Mouse (Mus musculus): ENCODE data around the gene Tmem258. TPM values are rescaled to one million over a fixed set of nuclear protein-coding genes. Genes with fewer than 3 reads are reported as not detected.

Gene Tmem258
- polyA plus RNA-seq, 1 experiment from 2014 or later = 379 TPM

GRCm38 (mm10) chr19:10173844-10174539 is 29.8 kb upstream of the Tmem258 start:
- Histone ChIP-seq H3K27me3 (replicated peaks; ENCODE audit: low read depth, poor library complexity, severe bottlenecking) (no peaks in the 10 kb centered on the region), H3K4me1 (peaks cover 6% of the 10 kb centered on the region), H3K27ac (replicated peaks) (no peak overlapping the region), H3K4me3 (no peak overlapping the region), H3K36me3 (replicated peaks) (no peaks in the 10 kb centered on the region), H3K9me3 (no peaks in the 10 kb centered on the region)
- 87% methylated on average over 7 of the region's 7 CpGs for WGBS
- DNase-seq (ENCODE audit: low spot score) = no peak

- 84% methylated on average over 4 of the region's 4 CpGs for WGBS
- peaks cover 6% of the 10 kb centered on the region for H3K4me1 ChIP-seq
- DNase-seq (ENCODE audit: low spot score) = no peak
Observed at GRCm38 (mm10) chr19:10174956-10175355, 28.9 kb upstream of the Tmem258 start.

GRCm38 (mm10) chr19:10176477-10176876 is 27.3 kb upstream of the Tmem258 start:
- no peaks in the 10 kb centered on the region for H3K9me3 ChIP-seq
- no peaks in the 10 kb centered on the region for H3K36me3 ChIP-seq (replicated peaks)
- no peaks in the 10 kb centered on the region for H3K27me3 ChIP-seq (replicated peaks; ENCODE audit: low read depth, poor library complexity, severe bottlenecking)
- DNase-seq (ENCODE audit: low spot score) = no peak
- H3K4me1 ChIP-seq = peaks cover 6% of the 10 kb centered on the region
- H3K4me3 ChIP-seq = no peak overlapping the region
- no peak overlapping the region for H3K27ac ChIP-seq (replicated peaks)
- 66% methylated on average over 1 of the region's 1 CpGs for WGBS

More at GRCm38 (mm10) chr19:10174956-10175355, 28.9 kb upstream of the Tmem258 start:
- Histone ChIP-seq H3K9me3 (no peaks in the 10 kb centered on the region), H3K36me3 (replicated peaks) (no peaks in the 10 kb centered on the region), H3K4me3 (no peak overlapping the region), H3K27ac (replicated peaks) (no peak overlapping the region), H3K27me3 (replicated peaks; ENCODE audit: low read depth, poor library complexity, severe bottlenecking) (no peaks in the 10 kb centered on the region)

- H3K27me3 ChIP-seq (replicated peaks; ENCODE audit: low read depth, poor library complexity, severe bottlenecking) = no peaks in the 10 kb centered on the region
- H3K36me3 ChIP-seq (replicated peaks) = no peaks in the 10 kb centered on the region
- no peak for DNase-seq (ENCODE audit: low spot score)
- H3K9me3 ChIP-seq = no peaks in the 10 kb centered on the region
- no peak overlapping the region for H3K27ac ChIP-seq (replicated peaks)
- no peak overlapping the region for H3K4me3 ChIP-seq
- 73% methylated on average over 7 of the region's 7 CpGs for WGBS
- peaks cover 6% of the 10 kb centered on the region for H3K4me1 ChIP-seq
Observed at GRCm38 (mm10) chr19:10176941-10177372, 26.9 kb upstream of the Tmem258 start.

GRCm38 (mm10) chr19:10181225-10181624 is 22.6 kb upstream of the Tmem258 start:
- Histone ChIP-seq H3K27ac (replicated peaks) (no peak overlapping the region), H3K4me1 (peaks cover 35% of the 10 kb centered on the region), H3K27me3 (replicated peaks; ENCODE audit: low read depth, poor library complexity, severe bottlenecking) (no peaks in the 10 kb centered on the region), H3K9me3 (no peaks in the 10 kb centered on the region), H3K36me3 (replicated peaks) (peaks cover 19% of the 10 kb centered on the region), H3K4me3 (no peak overlapping the region)
- no peak for DNase-seq (ENCODE audit: low spot score)
- WGBS = 94% methylated on average over 7 of the region's 7 CpGs

GRCm38 (mm10) chr19:10182142-10182541 is 21.7 kb upstream of the Tmem258 start:
- Histone ChIP-seq H3K4me3 (peak overlapping the region; percentile 94), H3K9me3 (no peaks in the 10 kb centered on the region), H3K27ac (replicated peaks) (peak overlapping the region; percentile 98), H3K36me3 (replicated peaks) (peaks cover 29% of the 10 kb centered on the region), H3K27me3 (replicated peaks; ENCODE audit: low read depth, poor library complexity, severe bottlenecking) (no peaks in the 10 kb centered on the region), H3K4me1 (peaks cover 32% of the 10 kb centered on the region)
- 35% methylated on average over 7 of the region's 7 CpGs for WGBS
- DNase-seq (ENCODE audit: low spot score) = no peak

- no peaks in the 10 kb centered on the region for H3K27me3 ChIP-seq (replicated peaks; ENCODE audit: low read depth, poor library complexity, severe bottlenecking)
- DNase-seq (ENCODE audit: low spot score) = peak; percentile 97
- peak within 1 kb of the TSS; percentile 94 for H3K4me3 ChIP-seq
- H3K9me3 ChIP-seq = no peaks in the 10 kb centered on the region
- WGBS = under 1% methylated on average over 70 of the region's 70 CpGs
- peak within 1 kb of the TSS; percentile 98 for H3K27ac ChIP-seq (replicated peaks)
- peaks cover 32% of the 10 kb centered on the region for H3K4me1 ChIP-seq
- H3K36me3 ChIP-seq (replicated peaks) = peaks cover 35% of the 10 kb centered on the region
Observed at GRCm38 (mm10) chr19:10182670-10183298, 21.0 kb upstream of the Tmem258 start, which contains the start of gene Fads1. Gene Fads1 (plus strand): TSS chr19:10182888.

GRCm38 (mm10) chr19:10183299-10183983 is 20.4 kb upstream of the Tmem258 start:
- Histone ChIP-seq H3K9me3 (no peaks in the 10 kb centered on the region), H3K36me3 (replicated peaks) (peaks cover 42% of the 10 kb centered on the region), H3K27me3 (replicated peaks; ENCODE audit: low read depth, poor library complexity, severe bottlenecking) (no peaks in the 10 kb centered on the region), H3K27ac (replicated peaks) (peak overlapping the region; percentile 98), H3K4me1 (peaks cover 38% of the 10 kb centered on the region), H3K4me3 (peak overlapping the region; percentile 94)
- DNase-seq (ENCODE audit: low spot score) = peak; percentile 77
- WGBS = under 1% methylated on average over 35 of the region's 35 CpGs

- peaks cover 40% of the 10 kb centered on the region for H3K4me1 ChIP-seq
- H3K9me3 ChIP-seq = no peaks in the 10 kb centered on the region
- peak overlapping the region; percentile 98 for H3K27ac ChIP-seq (replicated peaks)
- 18% methylated on average over 12 of the region's 12 CpGs for WGBS
- DNase-seq (ENCODE audit: low spot score) = peak; percentile 58
- peaks cover 48% of the 10 kb centered on the region for H3K36me3 ChIP-seq (replicated peaks)
- peak overlapping the region; percentile 94 for H3K4me3 ChIP-seq
- H3K27me3 ChIP-seq (replicated peaks; ENCODE audit: low read depth, poor library complexity, severe bottlenecking) = no peaks in the 10 kb centered on the region
Observed at GRCm38 (mm10) chr19:10184096-10184495, 19.7 kb upstream of the Tmem258 start.

- 98% methylated on average over 3 of the region's 3 CpGs for WGBS
- H3K36me3 ChIP-seq (replicated peaks) = peaks cover 66% of the 10 kb centered on the region
- no peaks in the 10 kb centered on the region for H3K9me3 ChIP-seq
- H3K27me3 ChIP-seq (replicated peaks; ENCODE audit: low read depth, poor library complexity, severe bottlenecking) = no peaks in the 10 kb centered on the region
- no peak overlapping the region for H3K27ac ChIP-seq (replicated peaks)
- peaks cover 41% of the 10 kb centered on the region for H3K4me1 ChIP-seq
- DNase-seq (ENCODE audit: low spot score) = no peak
- 0 out of 2 replicates have a peak overlapping the region, but pooled peaks have one; percentile 6 for H3K4me3 ChIP-seq
Observed at GRCm38 (mm10) chr19:10185876-10186275, 17.9 kb upstream of the Tmem258 start.

GRCm38 (mm10) chr19:10186569-10186968 is 17.2 kb upstream of the Tmem258 start:
- H3K27ac ChIP-seq (replicated peaks) = no peak overlapping the region
- WGBS = 94% methylated on average over 8 of the region's 8 CpGs
- H3K36me3 ChIP-seq (replicated peaks) = peaks cover 73% of the 10 kb centered on the region
- DNase-seq (ENCODE audit: low spot score) = no peak
- no peaks in the 10 kb centered on the region for H3K9me3 ChIP-seq
- no peaks in the 10 kb centered on the region for H3K27me3 ChIP-seq (replicated peaks; ENCODE audit: low read depth, poor library complexity, severe bottlenecking)
- peaks cover 48% of the 10 kb centered on the region for H3K4me1 ChIP-seq
- no peak overlapping the region for H3K4me3 ChIP-seq

- Histone ChIP-seq H3K36me3 (replicated peaks) (peaks cover 91% of the 10 kb centered on the region), H3K4me1 (peaks cover 42% of the 10 kb centered on the region), H3K27me3 (replicated peaks; ENCODE audit: low read depth, poor library complexity, severe bottlenecking) (no peaks in the 10 kb centered on the region), H3K4me3 (0 out of 2 replicates have a peak overlapping the region, but pooled peaks have one; percentile 18), H3K9me3 (no peaks in the 10 kb centered on the region), H3K27ac (replicated peaks) (0 out of 2 replicates have a peak overlapping the region, but pooled peaks have one; percentile 45)
- peak; percentile 37 for DNase-seq (ENCODE audit: low spot score)
- WGBS = 69% methylated on average over 10 of the region's 10 CpGs
Observed at GRCm38 (mm10) chr19:10188281-10188811, 15.5 kb upstream of the Tmem258 start.
